Mouse (Mus musculus) hematopoietic multipotent progenitor cell, adult 10-12 weeks (in vitro differentiated cells): ENCODE results near the gene Ncs1. TPM values are rescaled to one million over a fixed set of nuclear protein-coding genes. Genes with fewer than 3 reads are reported as not detected.

ENCODE experiments used
- polyA plus RNA-seq: library from polyadenylated mRNA; stranded (reverse); fragments of >175 nt; gene quantifications from 2 replicates; pipeline ENCODE4 v1.2.3, GENCODE M21; 2012; ENCODE audit warnings: low replicate concordance

The Ncs1 gene
- polyA plus RNA-seq = 0.58 and 0.62 TPM in 2 replicates

DNA sequence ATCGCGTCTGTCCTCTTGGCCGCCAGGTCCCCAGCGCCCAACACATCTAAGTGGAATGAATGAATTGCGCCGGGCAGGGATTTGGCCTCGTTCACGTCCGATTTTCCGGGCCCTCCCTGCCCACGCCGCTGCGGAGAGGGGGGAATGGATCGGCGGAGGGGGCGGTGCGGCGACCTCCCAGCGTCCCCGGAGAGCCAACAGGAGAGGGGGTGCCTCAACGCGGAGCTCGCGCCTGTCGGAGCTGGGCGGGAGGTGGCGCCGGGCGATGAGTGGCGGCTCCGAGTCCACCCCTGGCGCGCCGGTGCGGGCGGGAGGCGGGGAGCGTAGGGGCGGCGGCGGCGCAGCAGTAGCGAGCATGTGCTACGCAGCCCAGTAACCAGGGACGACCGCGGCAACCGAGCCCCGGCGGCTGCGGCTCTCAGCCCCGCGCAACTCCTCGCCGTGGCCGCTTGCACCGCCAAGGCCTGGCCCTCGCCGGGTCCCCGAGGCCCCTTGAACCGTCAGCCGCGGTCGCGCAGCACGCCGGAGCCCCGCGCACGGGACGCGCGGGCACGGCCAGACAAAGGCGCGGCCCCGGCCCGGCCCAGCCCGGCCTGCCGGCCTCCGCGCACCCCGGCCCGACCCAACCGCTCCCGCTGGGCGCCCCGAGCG lies at the start of gene Ncs1:
Ncs1 (plus strand) TSS at position 333 of the 651 bp plus-strand sequence.

DNA sequence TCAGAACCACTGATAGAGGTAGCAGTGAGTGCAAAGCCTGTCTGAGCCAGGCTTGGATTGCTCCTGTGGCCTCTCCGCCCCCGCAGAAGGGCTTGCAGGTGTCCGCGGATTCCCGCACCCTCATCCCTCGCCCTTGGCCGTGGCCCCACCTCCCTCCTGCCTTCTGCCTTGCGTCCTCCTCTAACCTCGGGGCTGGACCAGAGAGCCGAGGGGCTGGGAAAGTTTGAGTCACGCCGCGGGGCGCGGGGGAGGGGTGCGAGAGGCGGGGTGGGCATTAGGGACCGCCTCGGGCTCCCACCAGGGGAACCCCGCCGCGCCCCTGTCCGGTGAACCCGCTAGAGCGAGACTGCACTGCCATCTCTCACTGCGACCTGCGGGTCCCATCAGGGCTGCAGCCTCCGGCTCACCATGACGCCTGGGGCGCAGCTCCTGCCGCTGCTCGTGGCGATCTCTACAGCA lies 68.4 kb downstream of the Ncs1 start, which contains the start of gene Hmcn2:
Hmcn2 (plus strand) TSS at position 409 of the 459 bp plus-strand sequence.

Other genes with a start within 250 kb of the Ncs1 start
- gene Fnbp1, start 103.8 kb upstream of the Ncs1 start, polyA plus RNA-seq = 138 and 180 TPM in 2 replicates
- 9.4 and 11.9 TPM in 2 replicates for gene Gpr107, start 93.5 kb upstream of the Ncs1 start, polyA plus RNA-seq
- 0.16 and 0.17 TPM in 2 replicates for gene Hmcn2, start 68.6 kb downstream of the Ncs1 start, polyA plus RNA-seq
- 9.6 and 11.4 TPM in 2 replicates for gene Ass1, start 224.4 kb downstream of the Ncs1 start, polyA plus RNA-seq